Mouse (Mus musculus): Measurements from ENCODE around the gene Ikzf3.

The Ikzf3 gene

DNA sequence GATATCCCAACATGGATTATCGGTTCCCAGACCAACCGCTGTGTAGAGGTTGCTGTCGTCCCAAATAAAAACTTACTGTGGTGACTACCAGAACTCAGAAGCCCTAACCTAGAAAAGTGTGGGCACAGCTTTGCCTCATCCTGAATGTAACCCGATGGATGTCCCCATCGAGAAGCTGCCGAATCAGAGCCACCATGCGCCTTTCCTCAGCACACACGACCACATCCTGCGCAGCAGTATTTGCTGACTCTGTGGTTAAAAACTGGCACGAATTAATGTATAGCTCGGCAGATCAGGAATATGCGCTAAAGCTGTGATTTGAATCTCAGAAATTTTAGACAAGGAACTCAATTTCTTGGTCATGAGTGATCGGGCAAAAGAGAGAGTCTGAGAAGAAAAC, 33.0 kb downstream of the Ikzf3 start:
- DNase-seq (ENCODE audit: low spot score) = no peak

DNA sequence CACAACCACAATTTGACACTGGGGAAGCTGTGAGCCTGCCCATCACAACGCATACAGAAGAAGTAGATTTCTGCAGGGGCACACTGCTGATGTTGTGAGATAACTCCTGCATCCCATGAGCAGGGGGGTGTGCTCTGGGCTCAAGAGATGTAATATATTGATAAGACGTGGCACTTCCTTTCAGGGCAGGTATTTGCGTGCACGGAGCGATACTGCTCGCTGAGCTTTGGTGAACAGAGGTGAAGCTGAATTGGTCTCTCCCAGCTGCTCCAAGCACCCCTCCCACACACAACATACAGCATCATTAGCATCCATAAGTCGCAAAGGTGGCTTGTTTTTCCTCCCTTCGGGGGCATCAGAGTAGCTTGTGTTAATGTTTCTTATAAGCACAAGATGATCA, 35.7 kb downstream of the Ikzf3 start:
- DNase-seq (ENCODE audit: low spot score) = no peak

DNA sequence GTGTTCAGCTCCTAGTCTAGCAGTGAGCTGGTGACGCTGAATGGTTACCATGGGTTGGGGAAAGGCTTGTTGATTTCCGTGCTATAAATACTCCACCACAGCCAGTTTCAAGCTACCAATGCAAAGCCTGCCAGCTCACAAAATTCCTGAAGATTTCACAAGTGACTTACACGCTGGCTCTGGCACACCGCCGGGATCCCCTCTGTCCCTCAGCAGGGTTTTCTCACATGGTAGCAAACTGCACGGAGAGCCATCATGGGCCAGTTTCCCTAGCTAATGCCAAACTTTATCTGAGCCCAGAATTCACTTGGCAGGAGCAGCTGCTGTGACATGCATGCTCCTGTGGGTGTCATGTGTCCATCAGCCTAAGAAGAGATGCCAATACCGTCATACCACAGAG, 36.4 kb downstream of the Ikzf3 start:
- DNase-seq (ENCODE audit: low spot score) = no peak

DNA sequence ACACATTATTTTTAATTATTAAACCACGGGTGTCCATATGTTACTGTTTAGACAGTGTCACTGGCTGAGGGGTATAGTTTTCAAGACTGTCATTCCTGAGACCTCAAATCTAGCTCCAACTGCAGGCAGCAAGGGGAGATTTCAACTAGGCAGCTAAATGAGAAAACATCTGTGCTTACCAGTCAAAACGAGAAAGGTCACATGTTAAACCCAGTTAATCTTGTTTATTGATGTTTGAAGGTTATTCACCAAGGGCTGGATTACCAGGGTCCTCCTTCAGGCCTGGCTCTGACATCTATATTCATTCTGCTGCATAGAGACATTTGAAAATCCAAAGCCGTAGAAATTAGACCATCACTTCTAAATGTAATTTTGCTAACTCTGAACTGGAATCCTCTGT, 40.9 kb downstream of the Ikzf3 start:
- DNase-seq (ENCODE audit: low spot score) = no peak

DNA sequence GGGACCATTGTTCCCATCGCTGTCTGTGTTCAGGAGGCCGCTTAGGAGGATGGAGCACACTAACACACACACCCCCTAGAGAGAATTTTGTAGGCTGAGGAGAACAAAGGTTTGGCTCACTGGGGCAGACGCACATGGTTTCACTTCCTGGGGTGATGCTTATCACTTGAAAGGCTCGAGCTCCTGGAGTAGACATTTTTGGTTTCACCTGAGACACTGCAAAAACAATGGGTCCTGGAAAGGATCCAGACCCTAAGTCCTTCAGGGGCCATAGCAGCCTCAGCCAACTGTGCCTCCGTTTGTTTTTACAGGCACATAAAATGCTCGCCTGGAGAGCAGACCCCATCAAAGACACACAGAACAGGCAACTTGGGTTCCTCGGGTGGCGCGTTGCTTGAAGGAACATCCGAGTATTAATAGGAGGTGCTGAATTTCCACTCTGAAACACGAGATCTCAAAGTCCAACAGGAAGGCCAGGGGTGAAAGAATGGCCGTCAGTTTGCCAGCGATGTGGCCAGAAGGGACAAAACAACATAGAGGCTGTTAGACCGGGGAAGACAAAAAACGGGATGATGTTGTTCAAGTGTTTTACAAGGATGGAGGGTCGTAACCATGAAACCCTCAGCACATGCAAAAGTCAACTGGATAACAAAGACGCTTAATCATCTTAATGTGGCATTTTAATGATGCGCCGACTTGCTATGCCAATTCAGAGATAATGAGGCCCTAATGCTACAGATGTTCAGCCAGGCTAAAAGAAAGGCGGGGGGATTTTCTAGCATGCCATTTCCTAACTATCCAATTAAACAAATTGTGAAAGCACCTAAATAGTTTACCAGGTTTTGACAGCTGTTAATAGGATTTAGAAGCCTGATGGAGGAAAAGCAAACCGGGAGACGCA, 48.2 kb downstream of the Ikzf3 start:
- no peak for DNase-seq (ENCODE audit: low spot score)

DNA sequence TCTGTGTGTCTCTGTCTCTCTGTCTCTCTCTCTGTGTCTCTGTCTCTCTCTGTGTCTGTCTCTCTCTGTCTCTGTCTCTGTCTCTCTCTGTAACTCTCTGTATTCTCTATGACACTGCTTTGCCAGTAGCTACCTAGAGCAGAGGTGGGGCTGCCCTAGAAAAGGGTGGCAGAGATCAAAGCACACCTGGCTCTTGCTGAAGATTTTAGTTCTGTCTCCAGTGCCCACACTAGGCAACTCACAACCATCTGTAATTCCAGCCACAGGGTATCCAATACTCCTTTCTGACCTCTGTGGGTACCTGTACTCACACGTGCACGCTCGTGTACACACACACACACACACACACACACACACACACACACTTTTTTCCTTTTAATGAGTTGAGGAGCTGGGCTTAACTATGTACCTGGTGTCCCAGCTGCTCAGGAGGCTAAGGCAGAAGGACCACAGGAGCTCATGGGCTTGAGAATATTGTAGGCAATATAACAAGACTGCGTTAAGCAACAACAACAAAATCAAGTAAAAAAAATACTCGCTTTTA, 50.6 kb downstream of the Ikzf3 start:
- no peak for DNase-seq (ENCODE audit: low spot score)

DNA sequence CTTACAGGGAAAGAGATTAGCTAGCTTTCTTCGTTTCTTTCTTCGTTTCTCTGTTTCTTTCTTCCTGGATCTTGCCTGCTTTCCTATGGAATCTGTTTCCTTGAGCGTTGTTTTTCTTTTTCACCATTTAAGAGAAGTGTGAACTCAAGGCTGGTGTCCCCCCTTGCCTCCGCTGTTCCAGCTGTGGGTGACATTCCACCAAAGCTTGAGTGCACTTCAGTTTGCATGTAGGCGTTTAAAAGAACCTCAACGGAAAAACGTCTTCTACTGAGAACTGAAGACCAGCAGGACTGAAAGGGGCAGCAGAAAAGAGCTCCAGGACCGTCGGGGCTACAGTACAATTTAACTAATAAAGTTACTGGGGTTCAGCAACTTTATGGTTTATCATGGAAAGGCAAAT, 52.4 kb downstream of the Ikzf3 start:
- no peak for DNase-seq (ENCODE audit: low spot score)

DNA sequence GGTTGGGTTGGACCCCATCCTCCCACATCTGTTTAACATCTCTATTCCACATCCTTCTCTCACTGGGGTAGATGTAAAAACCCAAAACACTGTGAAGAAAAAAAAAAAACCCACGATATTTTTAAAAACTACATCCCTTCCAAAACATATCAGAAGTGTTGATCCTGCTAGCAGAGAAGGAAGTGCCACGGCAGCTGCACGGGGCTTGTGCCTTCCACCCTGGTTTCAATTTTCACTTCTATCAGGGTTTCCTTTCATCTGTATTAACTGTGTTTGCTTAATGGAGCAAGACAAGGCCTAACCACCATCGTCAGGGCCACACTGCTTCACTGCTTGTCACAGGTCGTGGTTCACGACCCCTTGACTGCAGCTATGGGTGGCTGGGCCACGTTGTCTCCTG, 52.9 kb downstream of the Ikzf3 start:
- no peak for DNase-seq (ENCODE audit: low spot score)

DNA sequence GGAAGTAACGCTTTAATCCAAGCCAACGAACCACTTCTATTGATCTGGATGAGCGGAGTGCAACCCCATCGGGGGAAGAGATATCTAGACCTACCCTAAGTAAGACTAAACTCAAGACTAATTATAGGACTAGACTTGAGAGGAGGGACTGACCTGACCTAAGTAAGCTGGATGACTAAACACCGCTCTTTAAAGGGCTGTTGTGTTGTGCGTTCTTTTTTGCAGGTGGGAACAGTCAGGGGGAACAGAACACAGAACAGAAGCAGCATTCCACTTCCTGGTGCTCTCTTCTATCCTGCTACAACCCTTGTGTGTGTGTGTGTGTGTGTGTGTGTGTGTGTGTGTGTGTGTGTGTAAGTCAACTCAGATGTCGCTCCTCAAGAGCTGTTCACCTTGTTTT, 54.3 kb downstream of the Ikzf3 start:
- no peak for DNase-seq (ENCODE audit: low spot score)

DNA sequence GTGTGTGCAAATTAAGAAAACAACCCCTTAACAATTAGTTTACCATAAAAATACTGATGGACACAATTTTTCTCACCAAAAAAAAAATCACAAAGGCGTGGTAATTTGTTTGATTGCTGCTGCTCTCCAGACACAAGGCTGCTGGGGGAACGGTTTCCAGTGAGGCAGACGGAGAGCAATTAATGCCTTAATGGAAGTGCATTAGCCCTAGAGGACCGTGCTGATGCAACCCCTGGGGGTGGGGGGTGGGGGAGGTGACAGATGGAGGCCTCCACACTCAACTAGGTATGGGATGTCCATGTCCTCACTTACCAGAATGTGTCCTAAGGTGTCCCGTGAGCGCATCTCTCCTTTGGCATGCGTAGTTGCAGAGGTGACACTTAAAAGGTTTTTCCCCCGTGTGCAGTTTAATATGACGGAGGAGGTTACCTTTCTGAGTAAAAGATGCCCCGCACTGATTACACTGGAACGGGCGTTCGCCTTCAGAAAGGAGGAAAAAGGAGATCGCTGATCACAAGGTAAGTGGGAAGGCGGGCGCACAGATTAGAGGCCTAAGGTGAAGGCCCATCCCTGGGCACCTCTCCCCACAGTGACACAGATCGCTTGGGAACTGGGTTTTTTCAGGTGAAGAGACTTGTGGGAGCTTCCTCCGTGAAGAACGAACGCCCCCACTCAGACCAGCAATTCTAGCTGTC, 57.1 kb downstream of the Ikzf3 start:
- no peak for DNase-seq (ENCODE audit: low spot score)

DNA sequence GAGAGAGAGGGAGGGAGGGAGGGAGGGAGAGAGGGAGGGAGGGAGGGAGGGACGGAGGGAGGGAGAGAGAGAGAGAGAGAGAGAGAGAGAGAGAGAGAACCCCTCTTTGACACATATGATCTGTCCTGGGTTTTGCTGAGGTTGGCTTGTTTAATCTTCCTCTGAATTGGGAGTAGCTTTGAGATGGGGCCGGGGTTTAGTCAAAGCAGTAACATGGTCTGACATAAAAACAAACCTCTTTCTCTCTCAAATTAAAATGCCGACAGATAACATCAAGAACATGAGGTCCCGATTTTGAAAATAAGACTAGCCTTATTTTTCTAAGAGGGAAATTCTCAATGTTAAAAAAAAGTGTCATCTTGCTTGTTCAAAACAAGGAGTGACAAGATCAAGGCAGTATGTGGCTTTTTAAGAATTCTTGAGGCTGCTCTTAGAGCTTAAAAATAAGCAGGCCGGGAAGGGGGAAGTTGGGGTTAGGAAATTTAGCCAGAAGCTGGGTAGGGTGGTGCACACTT, 58.2 kb downstream of the Ikzf3 start:
- DNase-seq (ENCODE audit: low spot score) = no peak

DNA sequence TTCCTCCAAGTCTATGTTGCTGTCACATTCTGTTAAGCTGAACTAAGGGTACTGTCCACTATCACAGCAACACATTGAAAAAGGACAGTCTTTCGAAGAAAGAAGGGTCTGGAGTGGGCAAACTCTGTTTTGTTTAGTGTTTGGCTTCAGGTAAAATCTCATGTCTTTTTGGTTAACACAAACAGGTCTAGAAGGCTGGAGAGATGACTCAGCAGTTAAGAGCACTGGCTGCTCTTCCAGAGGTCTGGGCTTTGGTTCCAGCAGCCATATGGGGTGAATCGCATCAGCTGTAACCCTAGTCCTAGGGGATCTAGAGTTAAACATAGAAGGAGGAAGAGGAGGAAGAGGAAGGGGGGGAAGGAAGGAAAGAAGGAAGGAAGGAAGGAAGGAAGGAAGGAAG, 60.1 kb downstream of the Ikzf3 start:
- DNase-seq (ENCODE audit: low spot score) = no peak

DNA sequence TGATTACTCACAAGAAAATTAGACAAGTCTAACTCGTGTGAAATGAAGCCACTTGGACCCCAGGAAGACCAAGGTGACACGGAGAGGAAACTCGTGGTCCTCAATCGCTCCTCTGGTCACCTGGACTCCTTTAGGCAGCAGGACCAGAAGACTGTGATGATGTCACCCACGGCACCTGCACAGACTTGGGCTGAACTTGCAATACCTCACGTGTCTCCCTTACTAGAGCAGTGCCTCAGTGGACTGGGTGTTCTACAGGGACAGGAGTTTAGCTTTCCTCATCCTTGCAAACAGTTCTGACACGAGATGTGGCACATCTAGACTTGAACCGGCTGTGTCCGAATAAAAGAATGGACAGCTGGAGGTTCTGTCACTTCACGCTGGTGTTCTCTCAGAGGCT, 63.8 kb downstream of the Ikzf3 start:
- no peak for DNase-seq (ENCODE audit: low spot score)

DNA sequence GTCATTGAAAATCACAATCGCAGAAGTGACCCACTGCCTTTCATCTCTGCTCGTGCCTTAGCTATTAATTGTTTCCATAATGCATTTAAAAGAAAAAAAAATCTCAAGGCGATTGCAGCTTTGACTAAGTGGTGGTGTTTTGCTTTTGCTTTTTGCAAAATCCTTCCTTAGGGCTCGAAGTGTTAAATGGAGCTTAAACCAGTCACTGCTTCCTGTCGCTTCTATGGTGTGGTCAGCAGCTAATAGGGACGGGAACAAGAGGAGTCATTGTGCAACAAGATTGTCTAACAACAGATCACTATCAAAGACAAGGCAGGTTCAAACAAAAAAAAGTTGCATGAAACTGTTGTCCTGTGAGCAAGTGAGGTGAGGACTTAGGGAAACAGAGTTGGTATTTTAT, 64.6 kb downstream of the Ikzf3 start:
- DNase-seq (ENCODE audit: low spot score) = no peak

DNA sequence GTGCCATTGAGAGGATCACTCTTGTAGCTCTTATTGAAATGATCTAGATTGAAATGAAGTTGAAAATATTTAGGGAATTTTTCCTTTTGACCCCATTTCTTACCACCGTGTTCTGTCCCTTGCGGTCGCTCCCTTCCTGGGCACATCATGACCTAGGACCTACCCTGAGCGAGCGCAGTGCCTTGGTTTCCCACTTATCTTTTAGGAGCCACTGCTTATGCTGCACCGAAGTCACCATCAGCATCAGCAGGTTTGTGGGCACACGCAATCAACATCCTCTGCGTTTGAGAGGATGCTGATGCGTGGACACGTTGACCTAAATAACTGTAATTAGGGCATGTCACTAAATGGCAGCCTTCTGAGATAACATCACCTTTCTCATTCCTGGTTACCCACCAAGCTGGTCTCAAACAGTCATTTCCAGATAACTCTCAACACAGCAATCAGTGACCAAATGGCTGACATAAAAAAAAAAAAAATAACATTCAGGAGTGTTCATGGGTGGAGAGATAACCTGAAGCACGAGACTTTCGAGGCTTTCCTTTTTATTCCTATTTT, 65.8 kb downstream of the Ikzf3 start:
- DNase-seq (ENCODE audit: low spot score) = no peak

DNA sequence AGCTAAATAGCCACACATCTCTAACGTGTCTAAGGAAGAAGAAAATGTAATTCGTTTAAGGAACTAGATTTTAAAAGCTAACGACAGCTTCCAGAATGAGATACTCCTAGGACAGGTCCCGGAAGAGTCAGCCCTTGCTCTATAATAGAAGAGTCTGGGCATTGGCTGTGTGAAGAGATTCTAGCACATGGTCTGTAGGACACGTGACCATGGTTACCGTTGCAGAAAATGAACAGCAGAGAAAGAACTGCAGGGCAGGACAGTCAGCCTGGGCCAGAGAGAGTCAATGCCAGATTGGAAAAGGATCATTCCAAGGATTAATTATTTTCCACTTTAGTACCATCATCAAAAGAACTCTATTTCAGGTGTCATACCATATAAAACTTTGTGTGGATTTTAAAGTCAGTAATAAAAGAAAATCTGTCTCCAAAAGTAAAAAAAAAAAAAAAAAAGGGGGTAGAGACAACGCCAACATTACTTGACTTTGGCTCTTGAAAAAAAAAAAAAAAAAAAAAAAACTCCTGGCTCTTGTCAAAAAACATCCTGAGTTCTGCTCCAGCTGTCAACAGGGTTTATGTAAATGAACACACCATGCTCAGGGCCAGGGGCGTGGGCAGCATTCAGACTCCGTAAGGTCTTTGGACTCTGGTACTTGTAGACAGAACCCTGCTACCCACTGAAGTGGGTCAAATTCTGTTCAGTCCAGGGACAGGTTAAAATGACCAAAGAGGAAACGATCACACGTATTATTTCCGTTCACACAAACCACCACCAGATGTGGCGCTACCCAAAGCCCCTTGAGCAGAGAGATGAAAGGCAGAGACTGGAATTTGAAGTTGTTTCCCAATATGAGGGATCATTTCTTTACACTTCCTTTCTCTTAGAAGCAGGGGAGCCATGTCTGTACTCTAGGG, 66.5 kb downstream of the Ikzf3 start:
- DNase-seq (ENCODE audit: low spot score) = no peak

DNA sequence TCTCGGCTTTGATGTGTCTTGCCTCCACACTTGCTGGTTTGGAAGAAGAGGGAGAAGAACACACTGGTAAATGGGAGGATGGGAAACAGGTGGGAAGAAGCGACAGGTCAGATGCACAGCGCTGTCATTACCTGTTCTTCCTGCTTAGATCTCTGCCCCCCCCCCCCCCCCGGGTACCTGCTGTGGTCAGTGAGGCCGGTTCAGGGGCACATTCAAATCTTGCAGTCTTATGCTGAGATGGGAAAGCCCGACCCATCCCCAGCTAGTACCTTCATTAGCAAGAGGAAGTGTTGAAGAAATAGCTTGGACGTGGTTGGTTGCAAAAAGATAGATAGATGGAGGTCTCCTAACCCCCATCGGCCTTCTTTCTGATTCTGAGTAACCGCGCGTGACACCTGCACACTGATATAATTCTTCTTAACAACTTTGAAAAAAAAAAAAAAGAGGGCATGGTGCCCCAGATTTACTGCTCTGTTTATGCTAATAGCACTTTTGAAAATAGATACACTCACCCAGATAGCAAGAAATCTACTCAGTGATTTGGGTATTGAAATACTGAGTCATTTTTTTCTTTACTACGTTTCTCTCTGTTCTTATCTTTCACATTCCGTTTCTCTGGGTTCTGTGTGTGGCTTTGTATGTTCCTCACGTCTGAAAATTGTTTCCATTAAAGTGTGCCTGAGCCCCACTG, 68.7 kb downstream of the Ikzf3 start:
- DNase-seq (ENCODE audit: low spot score) = no peak

DNA sequence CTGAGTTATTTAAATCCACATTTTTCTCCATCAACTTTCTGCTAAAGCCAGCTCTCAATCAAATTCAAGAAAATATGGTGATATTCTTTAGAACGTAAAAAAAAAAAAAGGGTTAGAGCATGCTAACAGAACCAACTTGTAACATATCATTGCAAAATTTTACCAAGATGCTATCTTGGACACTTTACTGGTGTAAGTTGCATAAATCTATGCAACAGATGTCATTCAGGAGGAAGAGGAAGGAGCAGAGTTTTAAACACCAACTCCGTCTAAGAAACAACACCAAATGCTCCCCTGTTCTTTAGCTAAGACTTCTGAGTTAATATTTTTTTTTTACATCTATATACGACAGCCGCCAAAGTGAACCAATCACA, 69.4 kb downstream of the Ikzf3 start:
- DNase-seq (ENCODE audit: low spot score) = no peak

DNA sequence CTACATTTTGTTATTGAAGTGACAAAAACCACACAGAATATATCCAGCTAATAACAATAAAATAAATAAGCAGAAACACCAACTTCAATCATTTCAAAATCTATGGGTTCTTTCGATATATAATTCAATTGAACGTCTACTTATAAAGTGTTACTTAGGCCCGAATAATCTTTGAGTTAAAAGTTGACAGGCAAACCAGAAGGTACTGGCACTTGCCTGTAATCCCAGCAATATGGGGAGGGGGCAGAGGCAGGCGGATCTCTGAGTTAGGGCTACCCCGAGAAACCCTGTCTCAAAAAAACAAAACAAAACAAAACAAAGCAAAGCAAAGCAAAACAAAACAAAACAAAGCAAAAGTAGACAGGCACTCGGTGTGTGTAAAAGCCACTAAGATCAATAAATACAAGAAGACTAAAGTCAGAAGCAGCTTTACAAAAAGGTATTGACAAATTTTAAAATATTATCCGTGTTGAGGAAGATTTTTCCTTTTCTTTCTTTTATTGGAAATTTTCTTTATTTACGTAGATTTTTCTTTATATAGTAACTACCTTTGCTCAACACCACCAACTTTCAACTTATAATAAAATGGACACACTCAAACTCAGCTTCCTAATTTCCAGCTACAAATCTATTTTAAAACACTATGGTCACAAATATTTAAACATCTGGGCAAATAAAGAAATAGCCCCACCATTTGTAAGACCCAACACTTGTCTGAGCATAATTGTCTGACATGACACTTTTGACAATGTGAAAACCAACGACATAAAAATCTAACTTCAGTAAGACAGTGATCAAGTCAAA, 70.0 kb downstream of the Ikzf3 start:
- DNase-seq (ENCODE audit: low spot score) = no peak

DNA sequence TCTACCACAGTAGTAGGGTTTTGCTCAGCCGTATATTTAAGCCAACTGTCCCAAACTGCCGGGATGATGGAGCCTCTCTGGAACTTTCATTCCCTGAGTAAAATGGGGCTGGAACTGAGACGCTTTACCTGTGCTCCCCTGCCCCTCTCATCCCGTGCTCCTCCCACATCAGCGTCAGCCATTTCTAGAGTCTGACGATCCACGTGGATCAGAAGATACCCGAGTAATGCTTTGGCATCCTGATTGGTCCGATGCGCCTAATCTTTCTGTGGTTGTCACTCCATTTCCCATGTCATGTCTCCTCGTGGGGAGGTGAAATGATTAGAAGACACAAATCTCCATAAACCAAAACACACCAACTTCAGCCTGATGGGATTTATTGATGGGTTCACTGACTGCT, 70.9 kb downstream of the Ikzf3 start:
- no peak for DNase-seq (ENCODE audit: low spot score)
